Mouse (Mus musculus): ENCODE data around the gene Plk1. TPM values are rescaled to one million over a fixed set of nuclear protein-coding genes. Genes with fewer than 3 reads are reported as not detected.

The Plk1 gene
- polyA plus RNA-seq, 1 experiment from 2014 or later = 11.9 TPM

GRCm38 (mm10) chr7:122137071-122137470 lies 22.2 kb upstream of the Plk1 start:
- no peak overlapping the region for H3K4me3 ChIP-seq (ENCODE audit: low read depth, low read length)
- H3K9ac ChIP-seq (ENCODE audit: low read depth, low read length) = no peak overlapping the region
- ATAC-seq = no peak
- no peaks in the 10 kb centered on the region for H3K27me3 ChIP-seq (ENCODE audit: control insufficient read depth, insufficient read depth, low read depth, low read length)
- H3K4me2 ChIP-seq (ENCODE audit: low read length) = no peak overlapping the region
- H3K27ac ChIP-seq (ENCODE audit: low read length) = no peak overlapping the region
- peaks cover 21% of the 10 kb centered on the region for H3K36me3 ChIP-seq (ENCODE audit: control insufficient read depth, insufficient read depth, low read length)
- no peaks in the 10 kb centered on the region for H3K9me3 ChIP-seq (replicated peaks; ENCODE audit: control insufficient read depth, low read length, poor library complexity, severe bottlenecking)
- H3K4me1 ChIP-seq (ENCODE audit: control insufficient read depth, insufficient read depth, low read length) = peaks cover 10% of the 10 kb centered on the region

DNA sequence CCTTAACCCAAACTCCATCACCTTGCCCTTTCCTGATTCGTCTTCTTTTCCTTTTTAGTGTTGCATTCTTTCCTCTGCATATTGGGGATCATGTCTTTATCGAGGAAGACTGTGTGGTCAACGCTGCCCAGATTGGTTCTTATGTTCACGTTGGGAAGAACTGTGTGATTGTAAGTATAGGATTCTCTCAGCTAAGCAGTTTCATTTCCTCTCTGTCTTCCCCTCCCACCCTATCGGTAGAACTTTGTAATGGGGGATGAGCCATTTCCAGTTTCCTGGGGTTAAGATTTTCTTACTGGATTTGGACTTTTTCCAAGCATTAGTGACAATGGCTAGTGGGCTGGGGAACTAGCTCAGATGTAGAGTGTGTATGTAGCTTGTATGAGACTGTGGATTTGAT lies 21.0 kb upstream of the Plk1 start:
- 95% methylated on average over 5 of the region's 5 CpGs for WGBS

DNA sequence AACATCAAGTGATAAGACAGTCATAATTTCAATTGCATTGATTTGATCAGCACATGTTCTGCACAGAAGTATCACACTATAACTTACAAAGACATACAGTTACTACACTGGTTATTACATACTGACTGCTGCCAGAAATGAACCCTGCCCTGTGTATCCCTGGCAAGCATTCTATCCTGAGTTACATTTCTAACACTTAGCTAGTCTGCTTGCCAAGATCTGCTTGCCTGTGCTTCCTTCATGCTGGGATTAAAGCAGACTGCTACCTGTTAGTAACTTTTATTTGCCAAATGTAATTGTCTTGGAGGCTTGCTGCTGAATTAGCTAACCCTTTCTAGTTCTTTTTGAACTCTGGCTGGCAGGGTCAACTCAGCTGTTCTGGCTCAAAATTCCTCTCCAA lies 18.2 kb upstream of the Plk1 start:
- no peak for ATAC-seq
- H3K27ac ChIP-seq (ENCODE audit: low read length) = no peak overlapping the region
- H3K27me3 ChIP-seq (ENCODE audit: control insufficient read depth, insufficient read depth, low read depth, low read length) = no peaks in the 10 kb centered on the region
- H3K36me3 ChIP-seq (ENCODE audit: control insufficient read depth, insufficient read depth, low read length) = peaks cover 39% of the 10 kb centered on the region
- no peak overlapping the region for H3K4me2 ChIP-seq (ENCODE audit: low read length)
- no peak overlapping the region for H3K9ac ChIP-seq (ENCODE audit: low read depth, low read length)
- H3K4me3 ChIP-seq (ENCODE audit: low read depth, low read length) = no peak overlapping the region
- H3K9me3 ChIP-seq (replicated peaks; ENCODE audit: control insufficient read depth, low read length, poor library complexity, severe bottlenecking) = no peaks in the 10 kb centered on the region
- no peaks in the 10 kb centered on the region for H3K4me1 ChIP-seq (ENCODE audit: control insufficient read depth, insufficient read depth, low read length)

More for the DNA sequence above, 21.0 kb upstream of the Plk1 start:
- no peak for ATAC-seq
- Histone ChIP-seq H3K27ac (ENCODE audit: low read length) (no peak overlapping the region), H3K4me2 (ENCODE audit: low read length) (no peak overlapping the region), H3K27me3 (ENCODE audit: control insufficient read depth, insufficient read depth, low read depth, low read length) (no peaks in the 10 kb centered on the region), H3K4me3 (ENCODE audit: low read depth, low read length) (no peak overlapping the region), H3K4me1 (ENCODE audit: control insufficient read depth, insufficient read depth, low read length) (peaks cover 7% of the 10 kb centered on the region), H3K9me3 (replicated peaks; ENCODE audit: control insufficient read depth, low read length, poor library complexity, severe bottlenecking) (no peaks in the 10 kb centered on the region), H3K36me3 (ENCODE audit: control insufficient read depth, insufficient read depth, low read length) (peaks cover 27% of the 10 kb centered on the region), H3K9ac (ENCODE audit: low read depth, low read length) (no peak overlapping the region)

DNA sequence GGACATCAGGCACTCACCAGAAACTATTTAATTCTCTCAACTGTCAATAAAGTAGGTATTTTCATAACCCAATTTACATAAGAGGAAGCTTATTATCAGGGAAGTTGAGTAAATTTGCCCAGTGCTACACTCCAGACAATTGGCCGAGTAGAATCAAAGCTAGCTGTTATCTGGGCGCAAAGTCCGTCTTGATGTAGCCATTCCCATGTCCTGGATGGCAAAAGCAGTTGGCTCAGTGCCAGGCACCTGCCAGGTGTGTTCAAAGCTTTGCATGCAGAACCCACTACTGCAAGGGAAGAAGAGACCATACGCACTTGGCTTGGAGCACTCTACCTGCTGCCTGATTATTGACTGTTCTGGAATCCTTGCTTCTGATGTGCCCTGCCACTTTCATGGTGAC lies 6.8 kb upstream of the Plk1 start:
- no peaks in the 10 kb centered on the region for H3K27me3 ChIP-seq (ENCODE audit: control insufficient read depth, insufficient read depth, low read depth, low read length)
- H3K9me3 ChIP-seq (replicated peaks; ENCODE audit: control insufficient read depth, low read length, poor library complexity, severe bottlenecking) = no peaks in the 10 kb centered on the region
- no peaks in the 10 kb centered on the region for H3K4me1 ChIP-seq (ENCODE audit: control insufficient read depth, insufficient read depth, low read length)
- no peak overlapping the region for H3K9ac ChIP-seq (ENCODE audit: low read depth, low read length)
- H3K4me2 ChIP-seq (ENCODE audit: low read length) = no peak overlapping the region
- H3K36me3 ChIP-seq (ENCODE audit: control insufficient read depth, insufficient read depth, low read length) = peaks cover 19% of the 10 kb centered on the region
- ATAC-seq = no peak
- WGBS = 93% methylated on average over 4 of the region's 4 CpGs
- no peak overlapping the region for H3K27ac ChIP-seq (ENCODE audit: low read length)
- no peak overlapping the region for H3K4me3 ChIP-seq (ENCODE audit: low read depth, low read length)

DNA sequence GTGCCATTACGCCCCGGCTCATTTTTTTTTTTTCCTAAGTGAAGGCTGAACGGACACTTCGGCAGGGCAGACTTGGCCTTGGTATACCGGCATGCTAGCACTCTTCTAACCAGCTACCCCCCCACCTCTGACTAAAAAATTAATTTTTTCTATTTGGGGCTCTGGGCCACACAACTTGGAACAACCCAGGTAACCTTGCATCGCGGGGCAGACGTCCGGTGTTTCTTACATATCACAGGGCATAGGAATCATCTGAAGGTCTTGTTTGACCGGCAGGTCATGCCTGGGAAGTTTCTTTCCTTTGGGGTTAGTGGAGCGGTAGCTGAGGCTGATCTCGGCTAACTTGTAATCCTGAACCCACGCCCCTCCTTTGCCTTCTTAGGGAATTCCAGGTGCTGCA lies 751 bp upstream of the Plk1 start:
- no peaks in the 10 kb centered on the region for H3K27me3 ChIP-seq (ENCODE audit: control insufficient read depth, insufficient read depth, low read depth, low read length)
- H3K27ac ChIP-seq (ENCODE audit: low read length) = no peak overlapping the region
- H3K9me3 ChIP-seq (replicated peaks; ENCODE audit: control insufficient read depth, low read length, poor library complexity, severe bottlenecking) = no peaks in the 10 kb centered on the region
- H3K4me2 ChIP-seq (ENCODE audit: low read length) = peak overlapping the region; percentile 93
- WGBS = 5% methylated on average over 13 of the region's 13 CpGs
- H3K4me1 ChIP-seq (ENCODE audit: control insufficient read depth, insufficient read depth, low read length) = peaks cover 12% of the 10 kb centered on the region
- peak overlapping the region; percentile 70 for H3K9ac ChIP-seq (ENCODE audit: low read depth, low read length)
- peak overlapping the region; percentile 58 for H3K4me3 ChIP-seq (ENCODE audit: low read depth, low read length)
- no peaks in the 10 kb centered on the region for H3K36me3 ChIP-seq (ENCODE audit: control insufficient read depth, insufficient read depth, low read length)
- no peak for ATAC-seq

GRCm38 (mm10) chr7:122160037-122160436 lies 798 bp downstream of the Plk1 start:
- WGBS = under 1% methylated on average over 12 of the region's 12 CpGs
- no peaks in the 10 kb centered on the region for H3K9me3 ChIP-seq (replicated peaks; ENCODE audit: control insufficient read depth, low read length, poor library complexity, severe bottlenecking)
- H3K4me2 ChIP-seq (ENCODE audit: low read length) = peak overlapping the region; percentile 93
- no peak for ATAC-seq
- no peaks in the 10 kb centered on the region for H3K27me3 ChIP-seq (ENCODE audit: control insufficient read depth, insufficient read depth, low read depth, low read length)
- H3K4me3 ChIP-seq (ENCODE audit: low read depth, low read length) = peak overlapping the region; percentile 58
- H3K4me1 ChIP-seq (ENCODE audit: control insufficient read depth, insufficient read depth, low read length) = peaks cover 12% of the 10 kb centered on the region
- H3K36me3 ChIP-seq (ENCODE audit: control insufficient read depth, insufficient read depth, low read length) = no peaks in the 10 kb centered on the region
- no peak overlapping the region for H3K9ac ChIP-seq (ENCODE audit: low read depth, low read length)
- H3K27ac ChIP-seq (ENCODE audit: low read length) = no peak overlapping the region

DNA sequence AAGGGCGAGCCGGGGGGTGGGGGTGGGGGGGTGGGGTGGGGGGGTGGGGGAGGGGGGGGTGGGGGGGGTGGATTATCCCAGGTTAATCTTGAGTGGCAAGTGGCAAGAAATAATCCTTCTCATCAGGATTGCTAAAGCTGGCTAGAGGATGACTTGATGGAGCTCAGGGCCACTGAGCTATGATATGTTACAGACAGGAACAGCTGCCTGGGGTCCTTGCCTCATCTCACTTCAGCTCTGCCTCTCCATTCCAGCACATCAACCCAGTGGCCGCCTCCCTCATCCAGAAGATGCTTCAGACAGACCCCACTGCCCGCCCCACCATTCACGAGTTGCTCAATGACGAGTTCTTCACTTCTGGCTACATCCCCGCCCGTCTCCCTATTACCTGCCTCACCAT lies 4.5 kb downstream of the Plk1 start:
- 87% methylated on average over 8 of the region's 8 CpGs for WGBS
- Histone ChIP-seq H3K27ac (ENCODE audit: low read length) (no peak overlapping the region), H3K4me2 (ENCODE audit: low read length) (no peak overlapping the region), H3K36me3 (ENCODE audit: control insufficient read depth, insufficient read depth, low read length) (no peaks in the 10 kb centered on the region), H3K27me3 (ENCODE audit: control insufficient read depth, insufficient read depth, low read depth, low read length) (no peaks in the 10 kb centered on the region), H3K4me3 (ENCODE audit: low read depth, low read length) (no peak overlapping the region), H3K9ac (ENCODE audit: low read depth, low read length) (no peak overlapping the region), H3K4me1 (ENCODE audit: control insufficient read depth, insufficient read depth, low read length) (peaks cover 5% of the 10 kb centered on the region), H3K9me3 (replicated peaks; ENCODE audit: control insufficient read depth, low read length, poor library complexity, severe bottlenecking) (no peaks in the 10 kb centered on the region)
- no peak for ATAC-seq

DNA sequence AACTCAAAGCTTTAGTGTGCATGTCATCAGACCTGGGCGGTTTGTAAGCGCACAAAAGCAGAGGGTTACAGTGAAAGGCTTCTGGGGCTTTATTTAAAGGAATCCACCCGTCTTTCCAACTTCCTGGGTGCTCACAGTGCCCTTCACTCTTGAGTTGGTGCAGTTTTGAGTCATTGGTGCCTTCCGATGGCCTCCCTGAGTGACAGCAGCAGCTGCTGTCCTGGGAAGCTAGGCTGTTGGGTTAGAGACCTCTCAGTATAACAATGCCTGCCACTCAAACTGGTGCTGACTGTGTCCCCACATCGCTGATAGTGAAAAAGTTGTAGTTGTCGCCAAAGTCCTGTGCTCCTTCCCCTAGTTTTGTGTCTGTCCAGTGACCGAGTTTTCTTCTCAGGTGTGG lies 8.0 kb downstream of the Plk1 start:
- no peak for ATAC-seq
- no peak overlapping the region for H3K27ac ChIP-seq (ENCODE audit: low read length)
- no peaks in the 10 kb centered on the region; the same call in 1 of the 2 replicates for H3K36me3 ChIP-seq (ENCODE audit: control insufficient read depth, insufficient read depth, low read length)
- no peaks in the 10 kb centered on the region for H3K9me3 ChIP-seq (replicated peaks; ENCODE audit: control insufficient read depth, low read length, poor library complexity, severe bottlenecking)
- H3K9ac ChIP-seq (ENCODE audit: low read depth, low read length) = no peak overlapping the region
- no peaks in the 10 kb centered on the region for H3K27me3 ChIP-seq (ENCODE audit: control insufficient read depth, insufficient read depth, low read depth, low read length)
- H3K4me2 ChIP-seq (ENCODE audit: low read length) = no peak overlapping the region
- no peaks in the 10 kb centered on the region for H3K4me1 ChIP-seq (ENCODE audit: control insufficient read depth, insufficient read depth, low read length)
- 88% methylated on average over 7 of the region's 7 CpGs for WGBS
- no peak overlapping the region for H3K4me3 ChIP-seq (ENCODE audit: low read depth, low read length)

- WGBS = 81% methylated on average over 6 of the region's 6 CpGs
- Histone ChIP-seq H3K9ac (ENCODE audit: low read depth, low read length) (no peak overlapping the region), H3K27ac (ENCODE audit: low read length) (no peak overlapping the region), H3K27me3 (ENCODE audit: control insufficient read depth, insufficient read depth, low read depth, low read length) (no peaks in the 10 kb centered on the region), H3K4me2 (ENCODE audit: low read length) (no peak overlapping the region), H3K4me1 (ENCODE audit: control insufficient read depth, insufficient read depth, low read length) (no peaks in the 10 kb centered on the region), H3K36me3 (ENCODE audit: control insufficient read depth, insufficient read depth, low read length) (no peaks in the 10 kb centered on the region; the same call in 1 of the 2 replicates), H3K4me3 (ENCODE audit: low read depth, low read length) (no peak overlapping the region), H3K9me3 (replicated peaks; ENCODE audit: control insufficient read depth, low read length, poor library complexity, severe bottlenecking) (no peaks in the 10 kb centered on the region)
- no peak for ATAC-seq
These were observed 11.5 kb downstream of the Plk1 start for GRCm38 (mm10) chr7:122170705-122171104.

GRCm38 (mm10) chr7:122171613-122172012 lies 12.4 kb downstream of the Plk1 start:
- H3K4me1 ChIP-seq (ENCODE audit: control insufficient read depth, insufficient read depth, low read length) = no peaks in the 10 kb centered on the region
- no peaks in the 10 kb centered on the region; the same call in 1 of the 2 replicates for H3K36me3 ChIP-seq (ENCODE audit: control insufficient read depth, insufficient read depth, low read length)
- H3K27me3 ChIP-seq (ENCODE audit: control insufficient read depth, insufficient read depth, low read depth, low read length) = no peaks in the 10 kb centered on the region
- no peak overlapping the region for H3K4me2 ChIP-seq (ENCODE audit: low read length)
- H3K27ac ChIP-seq (ENCODE audit: low read length) = no peak overlapping the region
- 86% methylated on average over 10 of the region's 10 CpGs for WGBS
- no peak overlapping the region for H3K4me3 ChIP-seq (ENCODE audit: low read depth, low read length)
- H3K9me3 ChIP-seq (replicated peaks; ENCODE audit: control insufficient read depth, low read length, poor library complexity, severe bottlenecking) = no peaks in the 10 kb centered on the region
- ATAC-seq = no peak
- H3K9ac ChIP-seq (ENCODE audit: low read depth, low read length) = no peak overlapping the region
